ENCODE assay signal across 8 mouse cellular contexts in genomic region chr2:31263746-31264378, GRCm38 (mm10). TPM values are rescaled to one million over a fixed set of nuclear protein-coding genes. Genes with fewer than 3 reads are reported as not detected.
DNase-seq lines count a peak whose midpoint lies in the region; ATAC-seq and TF ChIP-seq lines count a peak whose summit lies in the region.

No protein-coding gene starts in this region.

- no peaks in the 10 kb centered on the region for H3K79me2 ChIP-seq in heart, adult 2 months (replicated peaks; ENCODE audit: control insufficient read depth, insufficient read depth, low read length)

- TF ChIP-seq POLR2A in heart, adult 2 months (IDR thresholded peaks at IDR 0.05; ENCODE audit: insufficient read depth, low read depth, low read length), result no peak

- 0 out of 2 replicates have a peak, but pooled peaks cover 6% of the 10 kb centered on the region for H3K36me3 ChIP-seq in embryonic facial prominence, embryonic 12.5 days
- H3K36me3 ChIP-seq in heart, adult 2 months (ENCODE audit: control insufficient read depth, insufficient read depth, low read length), result no peaks in the 10 kb centered on the region
- peaks cover 3% of the 10 kb centered on the region; the same call in 1 of the 2 replicates for H3K36me3 ChIP-seq in neural tube, embryonic 12.5 days

- no peak for TF ChIP-seq CTCF in heart, adult 2 months (IDR thresholded peaks at IDR 0.05)

- H3K9me3 ChIP-seq in embryonic facial prominence, embryonic 12.5 days, result no peaks in the 10 kb centered on the region
- no peaks in the 10 kb centered on the region for H3K9me3 ChIP-seq in neural tube, embryonic 12.5 days

- 0 out of 2 replicates have a peak overlapping the region, but pooled peaks have one; percentile 1 for H3K4me2 ChIP-seq in embryonic facial prominence, embryonic 12.5 days (replicated peaks)
- 0 out of 2 replicates have a peak overlapping the region, but pooled peaks have one; percentile 12 for H3K4me2 ChIP-seq in neural tube, embryonic 12.5 days (replicated peaks)

- WGBS in embryonic facial prominence, embryonic 12.5 days, result 34% methylated on average over 10 of the region's 10 CpGs
- WGBS in heart, adult 2 months, result 33% methylated on average over 10 of the region's 10 CpGs
- WGBS in neural tube, embryonic 12.5 days, result 56% methylated on average over 10 of the region's 10 CpGs

- no peaks in the 10 kb centered on the region for H3K27me3 ChIP-seq in embryonic facial prominence, embryonic 12.5 days
- H3K27me3 ChIP-seq in heart, adult 2 months (ENCODE audit: control insufficient read depth, insufficient read depth, low read length), result no peaks in the 10 kb centered on the region
- no peaks in the 10 kb centered on the region for H3K27me3 ChIP-seq in neural tube, embryonic 12.5 days (replicated peaks)

- H3K9ac ChIP-seq in embryonic facial prominence, embryonic 12.5 days, result no peak overlapping the region
- H3K9ac ChIP-seq in heart, adult 2 months (ENCODE audit: low read depth, low read length), result no peak overlapping the region
- H3K9ac ChIP-seq in neural tube, embryonic 12.5 days, result peak overlapping the region; percentile 21; the same call in 1 of the 2 replicates

- no peak for ATAC-seq in embryonic facial prominence, embryonic 12.5 days (ENCODE audit: insufficient number of reproducible peaks, insufficient read depth, low FRiP score, low TSS enrichment)
- ATAC-seq in neural tube, embryonic 12.5 days (ENCODE audit: low FRiP score, low read depth), result 0 out of 2 replicates have a peak, but pooled peaks have one; percentile 21

- peaks cover 59% of the 10 kb centered on the region for H3K4me1 ChIP-seq in embryonic facial prominence, embryonic 12.5 days
- H3K4me1 ChIP-seq in heart, adult 2 months (ENCODE audit: control insufficient read depth, insufficient read depth, low read length), result peaks cover 8% of the 10 kb centered on the region
- H3K4me1 ChIP-seq in neural tube, embryonic 12.5 days, result peaks cover 72% of the 10 kb centered on the region

- intact Hi-C loops in heart, adult 2 months (cut with DNase I), result no loop called here
- intact Hi-C loops in left cerebral cortex, postnatal 36 days (cut with DNase I), result no loop called here

- DNase-seq in embryo, embryonic 10 days (ENCODE audit: low spot score), result peak; percentile 51
- no peak for DNase-seq in embryo, embryonic 9.5 days (ENCODE audit: extremely low spot score)
- peak; percentile 72 to 78 for DNase-seq in heart, adult 2 months
- peak; percentile 43 for DNase-seq in kidney, adult 11 months
- peak; percentile 79 to 82 for DNase-seq in left cerebral cortex, postnatal 36 days (ENCODE audit: low spot score in 2 of 2)
- peak; percentile 69 to 77 for DNase-seq in urinary bladder, postnatal 4 days (ENCODE audit: low spot score in 2 of 2)

- H3K4me3 ChIP-seq in embryonic facial prominence, embryonic 12.5 days, result no peak overlapping the region
- H3K4me3 ChIP-seq in heart, adult 2 months, result no peak overlapping the region
- no peak overlapping the region for H3K4me3 ChIP-seq in neural tube, embryonic 12.5 days

- peak overlapping the region; percentile 54; the same call in 1 of the 2 replicates for H3K27ac ChIP-seq in embryonic facial prominence, embryonic 12.5 days
- H3K27ac ChIP-seq in heart, adult 2 months, result peak overlapping the region; percentile 73
- H3K27ac ChIP-seq in neural tube, embryonic 12.5 days, result peak overlapping the region; percentile 5; the same call in 1 of the 2 replicates

- TF ChIP-seq EP300 in heart, adult 2 months (IDR thresholded peaks at IDR 0.05; ENCODE audit: insufficient read depth, low read depth, low read length), result no peak

RNA-seq across cellular contexts. Expression of gene Ncs1, which starts 18.2 kb away (rescaled TPM):
- polyA plus RNA-seq in embryonic facial prominence, embryonic 12.5 days (2016; fragmentation: Nextera tagmentation; extraction: Ambion mirVana), result 54.4 and 59.2 TPM in 2 replicates
- 10 to 100 TPM; 11.8 to 14.1 TPM for total RNA-seq in heart, adult 2 months (2021)
- 5.9 and 8.3 TPM in 2 replicates for polyA plus RNA-seq in heart, adult 2 months (2012; rRNA removed)
- 100 to 1,000 TPM; 210 to 221 TPM for total RNA-seq in left cerebral cortex, postnatal 36 days (2021)
- polyA plus RNA-seq in neural tube, embryonic 12.5 days (2016; fragmentation: Nextera tagmentation; extraction: Ambion mirVana), result 106 and 108 TPM in 2 replicates

RNA-seq across cellular contexts. Expression of gene Hmcn2, which starts 50.4 kb away (rescaled TPM):
- 0.09 and 0.18 TPM in 2 replicates for polyA plus RNA-seq in embryonic facial prominence, embryonic 12.5 days (2016; fragmentation: Nextera tagmentation; extraction: Ambion mirVana)
- 1 to 10 TPM; 7.2 to 8.3 TPM for total RNA-seq in heart, adult 2 months (2021)
- polyA plus RNA-seq in heart, adult 2 months (2012; rRNA removed), result 22.8 and 24.3 TPM in 2 replicates
- total RNA-seq in left cerebral cortex, postnatal 36 days (2021), result under 1 TPM; 0.54 TPM
- 0.15 TPM in 2 replicates for polyA plus RNA-seq in neural tube, embryonic 12.5 days (2016; fragmentation: Nextera tagmentation; extraction: Ambion mirVana)

Comparison
In these comparisons a context has a peak if more than half of its experiments do, and no peak if none do; other contexts are left out.
1. H3K27ac ChIP-seq: peak in every context shown above with its lines; median percentile 73 in heart, adult 2 months; 54 in embryonic facial prominence, embryonic 12.5 days; 5 in neural tube, embryonic 12.5 days.
2. RNA of gene Hmcn2, which starts 50.4 kb away (polyA plus RNA-seq): 22.8 to 24.3 TPM in heart, adult 2 months; 0.15 TPM in neural tube, embryonic 12.5 days and 0.09 to 0.18 TPM in embryonic facial prominence, embryonic 12.5 days; every median in the first group is over 10 times any median in the second.